9 mouse cellular contexts compared by ENCODE assay signal in the genomic region with DNA sequence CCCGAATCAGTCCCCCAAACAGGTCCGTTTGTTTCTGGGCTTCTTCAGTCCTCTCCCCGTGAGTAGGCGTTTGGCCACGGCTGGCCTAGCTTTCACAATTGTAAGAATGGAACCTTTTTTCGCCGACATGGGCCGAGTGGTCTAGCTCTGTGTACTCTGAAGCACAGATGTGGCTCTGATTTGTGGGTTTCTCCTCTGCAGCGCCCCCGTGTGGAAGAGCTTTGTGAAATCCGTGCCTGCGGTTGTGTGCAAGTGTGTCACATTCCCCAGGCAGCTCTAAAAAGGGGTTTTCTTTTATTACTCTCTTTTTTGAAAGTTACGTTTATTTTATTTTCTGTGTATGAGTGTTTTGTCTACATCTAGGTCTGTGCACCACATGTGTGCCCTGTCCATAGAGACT. TPM values are rescaled to one million over a fixed set of nuclear protein-coding genes. Genes with fewer than 3 reads are reported as not detected.
DNase-seq lines count a peak whose midpoint lies in the region; ATAC-seq and TF ChIP-seq lines count a peak whose summit lies in the region.
"Had no signal": no experiment of that assay in that cellular context is flagged by ENCODE, and none has a peak within 500 bp of the region (broad histone marks: within the 10 kb centered on the region; RNA-seq: fewer than 3 reads in every experiment).

No protein-coding gene starts in this region.

- ATAC-seq in hindbrain, embryonic 14.5 days (ENCODE audit: low FRiP score) = no peak
- ATAC-seq in hindbrain, embryonic 13.5 days (ENCODE audit: low FRiP score) = no peak

- H3K4me1 ChIP-seq in hindbrain, embryonic 14.5 days (replicated peaks; ENCODE audit: control insufficient read depth, insufficient read depth, low read length) = no peaks in the 10 kb centered on the region
- H3K4me1 ChIP-seq in hindbrain, embryonic 13.5 days (replicated peaks) = peaks cover 13% of the 10 kb centered on the region
- peaks cover 4% of the 10 kb centered on the region for H3K4me1 ChIP-seq in bone marrow macrophage, adult 2 months (ENCODE audit: control insufficient read depth, insufficient read depth, low read length)

- TF ChIP-seq POLR2A in bone marrow macrophage, adult 2 months (IDR thresholded peaks at IDR 0.05; ENCODE audit: borderline replicate concordance, low read depth, low read length) = no peak

- no peak overlapping the region for H3K4me2 ChIP-seq in hindbrain, embryonic 14.5 days (replicated peaks)
- no peak overlapping the region for H3K4me2 ChIP-seq in hindbrain, embryonic 13.5 days
- H3K4me2 ChIP-seq: embryonic facial prominence, embryonic 15.5 days had no signal

- no peak overlapping the region for H3K27ac ChIP-seq in hindbrain, embryonic 14.5 days
- H3K27ac ChIP-seq in hindbrain, embryonic 13.5 days = no peak overlapping the region
- no peak overlapping the region for H3K27ac ChIP-seq in bone marrow macrophage, adult 2 months (ENCODE audit: insufficient read depth, low read depth, low read length)
- H3K27ac ChIP-seq: embryonic facial prominence, embryonic 15.5 days had no signal

- no peak overlapping the region for H3K4me3 ChIP-seq in hindbrain, embryonic 14.5 days (replicated peaks; ENCODE audit: low read length)
- H3K4me3 ChIP-seq in hindbrain, embryonic 13.5 days = no peak overlapping the region
- no peak overlapping the region for H3K4me3 ChIP-seq in bone marrow macrophage, adult 2 months (ENCODE audit: insufficient read depth, low read length)
- H3K4me3 ChIP-seq: embryonic facial prominence, embryonic 15.5 days had no signal

- peak; percentile 98 for TF ChIP-seq CTCF in bone marrow macrophage, adult 2 months (IDR thresholded peaks at IDR 0.05; ENCODE audit: low read depth, low read length)

- 24% methylated on average over 13 of the region's 13 CpGs for WGBS in hindbrain, embryonic 14.5 days
- WGBS in hindbrain, embryonic 13.5 days = 27% methylated on average over 13 of the region's 13 CpGs

- H3K9ac ChIP-seq in hindbrain, embryonic 14.5 days = no peak overlapping the region
- H3K9ac ChIP-seq in hindbrain, embryonic 13.5 days = no peak overlapping the region
- H3K9ac ChIP-seq: embryonic facial prominence, embryonic 15.5 days had no signal

- peaks cover 20% of the 10 kb centered on the region for H3K27me3 ChIP-seq in hindbrain, embryonic 14.5 days (ENCODE audit: control insufficient read depth, insufficient read depth, low read length)
- peaks cover 64% of the 10 kb centered on the region for H3K27me3 ChIP-seq in hindbrain, embryonic 13.5 days

- H3K36me3 ChIP-seq in hindbrain, embryonic 14.5 days (replicated peaks; ENCODE audit: control insufficient read depth, insufficient read depth) = 0 out of 2 replicates have a peak, but pooled peaks cover 9% of the 10 kb centered on the region
- peaks cover 28% of the 10 kb centered on the region for H3K36me3 ChIP-seq in hindbrain, embryonic 13.5 days
- H3K36me3 ChIP-seq: embryonic facial prominence, embryonic 15.5 days had no signal

- peak; percentile 72 for DNase-seq in hindbrain, embryonic 14.5 days (ENCODE audit: low spot score)
- peak; percentile 40 for DNase-seq in urinary bladder, postnatal 14 days (ENCODE audit: low spot score)
- DNase-seq in urinary bladder, adult 18-20 months (ENCODE audit: low spot score in 2 of 2) = no peak
- DNase-seq in kidney, postnatal 4 days = peak; percentile 75 to 79
- peak; percentile 81 for DNase-seq in retina, postnatal 1 day
- no peak for DNase-seq in heart, adult 8-10 months (ENCODE audit: low spot score)

- no peaks in the 10 kb centered on the region for H3K9me3 ChIP-seq in hindbrain, embryonic 14.5 days (ENCODE audit: control insufficient read depth, low read length)
- H3K9me3 ChIP-seq in hindbrain, embryonic 13.5 days = no peaks in the 10 kb centered on the region
- H3K9me3 ChIP-seq: embryonic facial prominence, embryonic 15.5 days had no signal

RNA-seq across cellular contexts. Expression of a gene that starts 7.9 kb away (rescaled TPM):
- polyA plus RNA-seq in hindbrain, embryonic 14.5 days (2014; fragmentation: Nextera tagmentation; extraction: Ambion mirVana) = 24.2 and 25.4 TPM in 2 replicates
- 19.7 and 21.6 TPM in 2 replicates for polyA plus RNA-seq in hindbrain, embryonic 13.5 days (2015; fragmentation: Nextera tagmentation; extraction: Ambion mirVana)
- 2.7 and 3.0 TPM in 2 replicates for polyA plus RNA-seq in bone marrow macrophage, adult 2 months (2012; ENCODE audit: insufficient read depth, insufficient read length, missing spikeins)
- total RNA-seq in heart, adult 8-10 months (2022) = 1 to 10 TPM; 1.6 to 3.1 (median 2.7) TPM

RNA-seq across cellular contexts. Expression of a gene that starts 10.2 kb away (rescaled TPM):
- 80.2 and 83.1 TPM in 2 replicates for polyA plus RNA-seq in hindbrain, embryonic 14.5 days (2014; fragmentation: Nextera tagmentation; extraction: Ambion mirVana)
- polyA plus RNA-seq in hindbrain, embryonic 13.5 days (2015; fragmentation: Nextera tagmentation; extraction: Ambion mirVana) = 68.1 TPM in 2 replicates
- not detected in 2 replicates for polyA plus RNA-seq in bone marrow macrophage, adult 2 months (2012; ENCODE audit: insufficient read depth, insufficient read length, missing spikeins)
- under 1 TPM in 1 of 4 experiments, not detected in 3; 0.63 TPM for total RNA-seq in heart, adult 8-10 months (2022)

RNA-seq across cellular contexts. Expression of a gene that starts 11.9 kb away (rescaled TPM):
- 30.2 and 37.0 TPM in 2 replicates for polyA plus RNA-seq in hindbrain, embryonic 14.5 days (2014; fragmentation: Nextera tagmentation; extraction: Ambion mirVana)
- 16.4 and 16.9 TPM in 2 replicates for polyA plus RNA-seq in hindbrain, embryonic 13.5 days (2015; fragmentation: Nextera tagmentation; extraction: Ambion mirVana)
- 10.8 and 14.4 TPM in 2 replicates for polyA plus RNA-seq in bone marrow macrophage, adult 2 months (2012; ENCODE audit: insufficient read depth, insufficient read length, missing spikeins)
- under 1 TPM; 0.26 to 0.75 (median 0.62) TPM for total RNA-seq in heart, adult 8-10 months (2022)

RNA-seq across cellular contexts. Expression of a gene that starts 25.9 kb away (rescaled TPM):
- polyA plus RNA-seq in hindbrain, embryonic 14.5 days (2014; fragmentation: Nextera tagmentation; extraction: Ambion mirVana) = 136 and 142 TPM in 2 replicates
- 134 and 144 TPM in 2 replicates for polyA plus RNA-seq in hindbrain, embryonic 13.5 days (2015; fragmentation: Nextera tagmentation; extraction: Ambion mirVana)
- 46.5 and 51.1 TPM in 2 replicates for polyA plus RNA-seq in bone marrow macrophage, adult 2 months (2012; ENCODE audit: insufficient read depth, insufficient read length, missing spikeins)
- total RNA-seq in heart, adult 8-10 months (2022) = 100 to 1,000 TPM; 105 to 124 (median 112) TPM

RNA-seq across cellular contexts. Expression of a gene that starts 25.9 kb away (rescaled TPM):
- 26.4 and 31.5 TPM in 2 replicates for polyA plus RNA-seq in hindbrain, embryonic 14.5 days (2014; fragmentation: Nextera tagmentation; extraction: Ambion mirVana)
- polyA plus RNA-seq in hindbrain, embryonic 13.5 days (2015; fragmentation: Nextera tagmentation; extraction: Ambion mirVana) = 29.7 and 30.6 TPM in 2 replicates
- 34.3 and 36.1 TPM in 2 replicates for polyA plus RNA-seq in bone marrow macrophage, adult 2 months (2012; ENCODE audit: insufficient read depth, insufficient read length, missing spikeins)
- 100 to 1,000 TPM; 105 to 122 (median 112) TPM for total RNA-seq in heart, adult 8-10 months (2022)

Comparison
In these comparisons a context has a peak if more than half of its experiments do, and no peak if none do; other contexts are left out.
1. DNase-seq: peak in hindbrain, embryonic 14.5 days (single experiment), urinary bladder, postnatal 14 days (single experiment), kidney, postnatal 4 days (2 of 2) and retina, postnatal 1 day (single experiment); none in urinary bladder, adult 18-20 months (0 of 2) and heart, adult 8-10 months (single experiment).
2. RNA of a gene that starts 10.2 kb away (polyA plus RNA-seq): 80.2 to 83.1 TPM in hindbrain, embryonic 14.5 days and 68.1 TPM in hindbrain, embryonic 13.5 days; not detected in bone marrow macrophage, adult 2 months; every median in the first group is over 10 times any median in the second.